Mouse (Mus musculus) testis, adult 2 months (tissue): ENCODE results near the gene Gm20532. TPM values are rescaled to one million over a fixed set of nuclear protein-coding genes. Genes with fewer than 3 reads are reported as not detected.

ENCODE experiments used
- H3K27ac ChIP-seq: fragments of 200-500 bp; 2 replicates; pipeline ENCODE4 v1.5.1; 2012; ENCODE audit warnings: low read depth, low read length; ENCODE audit not compliant: control insufficient read depth, insufficient read depth
- H3K27me3 ChIP-seq: fragments of 200-500 bp; 2 replicates; pipeline ENCODE4 v1.6.1; 2012; ENCODE audit warnings: mild to moderate bottlenecking, low read length, moderate library complexity; ENCODE audit not compliant: control insufficient read depth, insufficient read depth
- H3K36me3 ChIP-seq: fragments of 200-500 bp; 2 replicates; pipeline ENCODE4 v1.6.1; 2012; ENCODE audit warnings: mild to moderate bottlenecking, low read length; ENCODE audit not compliant: control insufficient read depth, insufficient read depth
- H3K4me1 ChIP-seq: fragments of 200-500 bp; 2 replicates; pipeline ENCODE4 v1.6.1; 2012; ENCODE audit warnings: low read length; ENCODE audit not compliant: control insufficient read depth, insufficient read depth
- H3K4me3 ChIP-seq: fragments of 200-500 bp; 2 replicates; pipeline ENCODE4 v1.5.1; 2012; ENCODE audit warnings: low read depth, mild to moderate bottlenecking, low read length, moderate library complexity, mixed read lengths; ENCODE audit not compliant: control insufficient read depth
- CTCF ChIP-seq: fragments of 200-500 bp; IDR thresholded peaks from 2 replicates; pipeline ENCODE4 v1.5.1; 2012; ENCODE audit warnings: low read depth, mild to moderate bottlenecking, inconsistent platforms, low read length, moderate library complexity; ENCODE audit not compliant: control insufficient read depth, insufficient read depth, insufficient replicate concordance
- POLR2A ChIP-seq: fragments of 200-500 bp; IDR thresholded peaks from 2 replicates; pipeline ENCODE4 v1.6.1; 2012; ENCODE audit warnings: low read depth, mild to moderate bottlenecking, inconsistent platforms, low read length, moderate library complexity; ENCODE audit not compliant: control insufficient read depth
- polyA plus RNA-seq: library from polyadenylated mRNA; depleted of rRNA; stranded (reverse); fragments of >200 nt; gene quantifications from 2 replicates; pipeline ENCODE4 v1.2.3, GENCODE M21; 2012

Gm20532 gene
- polyA plus RNA-seq, 1 experiment: not detected

GRCm38 (mm10) chr2:26580751-26581150 is 5.7 kb upstream of the Gm20532 start:
- Histone ChIP-seq H3K4me3 (no peak overlapping the region), H3K27me3 (no peaks in the 10 kb centered on the region), H3K4me1 (no peaks in the 10 kb centered on the region), H3K27ac (no peak overlapping the region), H3K36me3 (no peaks in the 10 kb centered on the region)
- TF ChIP-seq CTCF (no peak), POLR2A (no peak)

GRCm38 (mm10) chr2:26582203-26582602 is 4.2 kb upstream of the Gm20532 start:
- Histone ChIP-seq H3K36me3 (no peaks in the 10 kb centered on the region), H3K4me3 (no peak overlapping the region), H3K4me1 (peaks cover 6% of the 10 kb centered on the region), H3K27ac (no peak overlapping the region), H3K27me3 (no peaks in the 10 kb centered on the region)
- TF ChIP-seq POLR2A (no peak), CTCF (no peak)

- TF ChIP-seq POLR2A (no peak), CTCF (no peak)
- H3K4me1 ChIP-seq: peaks cover 6% of the 10 kb centered on the region
- H3K36me3 ChIP-seq: no peaks in the 10 kb centered on the region
- H3K27ac ChIP-seq: no peak overlapping the region
- H3K4me3 ChIP-seq: no peak overlapping the region
- H3K27me3 ChIP-seq: no peaks in the 10 kb centered on the region
Observed at GRCm38 (mm10) chr2:26582741-26583140, 3.7 kb upstream of the Gm20532 start.

GRCm38 (mm10) chr2:26583640-26584039 is 2.8 kb upstream of the Gm20532 start:
- no peak for TF ChIP-seq CTCF
- no peak for TF ChIP-seq POLR2A
- Histone ChIP-seq H3K27ac (peak overlapping the region; percentile 37; the same call in 1 of the 2 replicates), H3K27me3 (no peaks in the 10 kb centered on the region), H3K4me1 (peaks cover 6% of the 10 kb centered on the region), H3K4me3 (peak overlapping the region; percentile 9; the same call in 1 of the 2 replicates), H3K36me3 (no peaks in the 10 kb centered on the region)

- Histone ChIP-seq H3K4me1 (peaks cover 6% of the 10 kb centered on the region), H3K27me3 (no peaks in the 10 kb centered on the region), H3K27ac (no peak overlapping the region), H3K4me3 (no peak overlapping the region; the same call in none of the 2 replicates), H3K36me3 (no peaks in the 10 kb centered on the region)
- TF ChIP-seq CTCF: no peak
- no peak for TF ChIP-seq POLR2A
Observed at GRCm38 (mm10) chr2:26585713-26586112, 726 bp upstream of the Gm20532 start.

GRCm38 (mm10) chr2:26587044-26587405 is 586 bp downstream of the Gm20532 start:
- Histone ChIP-seq H3K4me3 (peak overlapping the region; percentile 80), H3K4me1 (peaks cover 6% of the 10 kb centered on the region), H3K27ac (no peak overlapping the region), H3K36me3 (no peaks in the 10 kb centered on the region), H3K27me3 (no peaks in the 10 kb centered on the region)
- TF ChIP-seq POLR2A (no peak), CTCF (no peak)

- no peaks in the 10 kb centered on the region for H3K36me3 ChIP-seq
- no peak for TF ChIP-seq CTCF
- TF ChIP-seq POLR2A: no peak
- no peak overlapping the region for H3K4me3 ChIP-seq
- H3K27me3 ChIP-seq: no peaks in the 10 kb centered on the region
- H3K27ac ChIP-seq: no peak overlapping the region
- peaks cover 6% of the 10 kb centered on the region for H3K4me1 ChIP-seq
Observed at GRCm38 (mm10) chr2:26588573-26588972, 2.1 kb downstream of the Gm20532 start.

GRCm38 (mm10) chr2:26589284-26589683 is 2.8 kb downstream of the Gm20532 start:
- H3K4me1 ChIP-seq: peaks cover 6% of the 10 kb centered on the region
- H3K27me3 ChIP-seq: no peaks in the 10 kb centered on the region
- no peak for TF ChIP-seq POLR2A
- no peak for TF ChIP-seq CTCF
- no peaks in the 10 kb centered on the region for H3K36me3 ChIP-seq
- H3K27ac ChIP-seq: no peak overlapping the region
- no peak overlapping the region for H3K4me3 ChIP-seq
